Mouse (Mus musculus) lung, adult 2 months (tissue): ENCODE measurements around the gene Ssr2.
"Not testable (repeated sequence)": the region's sequence is repeated elsewhere in the genome, so short reads cannot be mapped to it uniquely, and the experiment has no call there.

ENCODE experiments used
- CTCF ChIP-seq: fragments of 200-500 bp; IDR thresholded peaks from 2 replicates; pipeline ENCODE4 v1.5.1; 2011; ENCODE audit warnings: mild to moderate bottlenecking, low read length, control low read depth; ENCODE audit not compliant: insufficient read depth
- POLR2A ChIP-seq: fragments of 200-500 bp; IDR thresholded peaks from 2 replicates; pipeline ENCODE4 v1.6.1; 2011; ENCODE audit warnings: low read depth, mild to moderate bottlenecking, control low read depth, low read length, borderline replicate concordance; ENCODE audit errors: extremely low read depth

- not testable (repeated sequence) for TF ChIP-seq CTCF, POLR2A
Observed at GRCm38 (mm10) chr3:88577846-88578245, 2.2 kb downstream of the Ssr2 start.
